Mouse (Mus musculus): ENCODE results near the gene Rtp4. TPM values are rescaled to one million over a fixed set of nuclear protein-coding genes. Genes with fewer than 3 reads are reported as not detected.
A peak's percentile ranks its signal among the peaks of the same experiment; 100 is the strongest.

Gene Rtp4
- total RNA-seq, 1 experiment from 2014 or later, result 6.3 TPM

DNA sequence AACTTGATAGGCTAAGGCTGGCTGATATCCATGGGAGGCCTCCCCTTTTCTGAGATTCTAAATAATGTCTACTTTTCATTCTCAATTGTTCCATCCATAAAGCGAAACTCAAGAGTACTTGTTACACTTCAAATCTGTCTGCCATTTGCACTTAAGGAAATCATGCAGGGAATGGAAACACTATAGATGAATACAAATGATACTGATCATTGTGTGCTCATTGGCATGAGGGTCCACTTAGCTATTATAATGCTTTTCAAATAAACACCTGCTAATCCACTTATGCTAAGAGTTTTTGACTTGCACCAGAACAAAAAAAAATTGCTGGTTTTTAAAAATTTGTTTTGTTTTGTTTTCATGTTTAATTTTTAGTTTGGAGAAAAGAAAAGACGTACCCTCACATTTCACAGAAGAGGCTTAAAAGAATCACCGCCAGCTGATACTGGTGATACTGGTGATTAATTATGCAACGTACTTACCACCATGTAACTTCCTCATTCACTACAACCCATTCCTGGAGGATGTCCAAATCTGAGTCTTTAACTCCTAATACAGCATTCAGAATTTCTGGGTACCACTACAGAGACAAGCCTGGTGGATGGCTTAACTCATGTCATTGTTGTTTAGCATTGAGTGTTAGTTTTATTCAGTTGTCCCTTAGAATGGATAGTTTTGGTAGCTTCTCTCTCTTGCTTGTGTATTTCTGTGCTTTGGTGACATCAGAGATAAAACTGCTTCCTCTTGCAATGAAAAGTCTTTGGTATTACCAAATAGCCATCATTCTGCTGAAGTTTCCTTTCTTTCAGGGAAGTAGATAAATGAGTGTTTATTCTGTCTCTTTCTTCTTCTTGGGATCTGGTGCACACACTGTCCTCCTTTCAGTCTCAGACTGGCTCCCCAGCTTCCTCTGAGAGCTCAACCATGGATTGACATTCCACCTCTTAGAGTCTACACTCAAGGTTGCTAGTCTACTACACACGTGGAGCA lies 71.3 kb downstream of the Rtp4 start:
- no peak for DNase-seq

DNA sequence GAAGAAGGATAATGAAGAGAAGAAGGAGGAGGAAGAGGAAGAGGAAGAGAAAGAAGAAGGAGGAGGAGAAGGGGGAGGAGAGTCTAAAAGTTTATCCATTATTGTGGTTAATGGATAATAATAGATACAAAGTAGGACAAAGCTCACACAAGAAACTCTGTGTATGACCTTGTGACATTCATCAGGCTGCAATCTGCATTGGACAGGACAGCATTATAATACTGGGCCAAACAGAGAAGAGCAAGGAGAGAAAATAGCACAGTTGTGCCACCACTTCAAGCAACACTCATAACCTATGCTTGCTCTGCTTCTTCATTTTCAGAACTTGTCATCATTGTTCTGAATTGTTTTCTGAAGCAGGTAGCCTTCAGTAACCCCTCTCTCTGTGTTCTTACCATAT lies 72.4 kb downstream of the Rtp4 start:
- DNase-seq, result no peak

DNA sequence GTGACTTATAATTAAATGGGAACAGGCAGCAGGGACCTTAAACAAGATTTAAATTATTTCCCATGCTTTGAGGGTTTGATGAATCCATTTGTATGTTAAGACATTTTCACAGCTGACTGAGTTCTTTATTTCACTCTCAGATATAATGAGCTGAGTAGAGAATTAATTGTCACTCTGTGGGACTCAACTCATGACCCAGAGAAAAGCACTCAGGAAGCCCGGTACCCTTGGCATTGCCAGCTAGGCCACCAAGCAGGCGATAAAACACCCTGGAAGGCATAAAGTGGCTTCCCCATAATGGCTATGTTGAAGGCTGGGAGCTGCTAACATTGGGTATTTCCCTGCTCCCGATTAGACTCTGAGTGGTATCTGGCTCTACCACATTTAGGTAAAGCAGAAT lies 76.6 kb downstream of the Rtp4 start:
- DNase-seq, result no peak

DNA sequence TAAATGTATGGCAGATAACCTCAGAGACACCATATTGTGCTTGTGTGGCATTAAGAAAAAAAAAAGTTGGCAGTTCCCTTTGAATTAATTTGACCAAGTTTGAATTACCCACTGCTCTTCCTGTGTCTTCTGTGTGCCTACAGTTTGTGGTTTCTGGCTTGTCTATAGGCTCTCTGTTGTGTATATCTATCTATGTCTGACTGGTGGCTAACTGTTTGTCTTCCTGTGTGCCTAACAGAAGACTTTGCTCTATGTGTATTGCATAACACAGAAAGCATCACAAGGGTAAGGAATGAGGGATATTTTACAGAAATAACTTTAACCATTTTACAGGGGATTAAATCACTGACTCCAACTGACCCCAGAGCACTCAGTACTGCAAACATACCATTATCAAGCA lies 77.9 kb downstream of the Rtp4 start:
- DNase-seq, result no peak

DNA sequence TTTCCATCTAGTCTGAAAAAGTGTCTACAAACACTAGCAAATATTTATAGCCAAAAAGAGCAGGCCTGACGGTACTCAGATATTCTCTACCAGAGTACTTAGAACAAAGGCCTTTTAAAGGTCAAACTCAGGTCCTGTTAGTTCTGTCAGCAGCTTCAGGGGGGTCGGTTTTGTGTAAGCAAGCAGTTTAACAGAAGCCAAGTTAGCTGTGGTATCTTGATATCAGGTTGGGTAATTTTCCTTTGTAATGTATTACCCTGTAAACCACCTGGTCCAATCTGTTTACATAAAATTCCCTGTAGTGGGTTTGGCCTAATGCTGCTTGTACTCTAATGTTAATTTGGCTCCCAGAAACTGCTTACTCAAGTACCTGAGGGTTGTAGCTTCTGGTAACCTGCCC lies 86.1 kb downstream of the Rtp4 start:
- no peak for DNase-seq

DNA sequence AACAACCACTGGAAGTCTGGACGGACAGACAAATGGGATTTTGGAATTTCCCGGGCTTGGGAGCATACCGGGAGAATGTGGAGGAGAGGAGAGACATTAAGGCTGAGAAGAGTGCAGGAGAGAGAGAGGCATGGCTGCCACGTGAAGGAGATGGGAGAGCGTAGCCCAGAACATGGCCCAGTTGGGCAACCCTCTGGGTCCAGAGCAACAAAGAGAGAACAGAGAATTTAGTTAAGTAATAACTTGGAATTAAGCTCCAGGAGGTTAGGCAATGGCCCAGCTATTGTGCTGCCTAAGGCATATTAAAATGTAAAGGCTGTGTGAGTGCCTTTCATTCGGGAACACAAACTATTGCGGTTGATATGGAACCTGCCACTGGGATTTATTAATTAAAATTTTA lies 86.6 kb downstream of the Rtp4 start:
- no peak for DNase-seq

DNA sequence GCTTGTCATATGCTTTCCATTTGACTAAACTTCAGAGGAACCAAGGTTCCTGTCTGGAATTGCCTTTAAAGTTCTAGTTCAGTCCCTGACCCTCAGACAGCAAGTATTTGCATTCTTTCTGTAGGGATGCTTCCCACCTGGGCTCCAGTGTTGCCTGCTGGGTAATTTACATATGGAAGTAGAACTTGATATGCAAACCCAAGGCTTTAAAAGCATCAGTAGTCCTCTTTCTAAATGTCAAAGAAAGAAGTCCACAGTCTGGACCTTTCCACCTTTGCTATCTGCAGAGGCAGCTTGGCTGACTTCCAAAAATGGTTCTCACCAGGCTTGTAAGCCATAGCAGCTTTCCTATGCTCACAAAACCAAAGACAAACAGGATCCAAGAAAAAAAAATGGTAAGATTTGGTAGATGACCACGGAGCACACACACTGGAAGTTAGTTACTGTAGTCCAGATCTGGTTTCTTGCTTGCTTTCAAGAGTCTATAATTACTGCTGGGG lies 87.9 kb downstream of the Rtp4 start:
- no peak for DNase-seq

DNA sequence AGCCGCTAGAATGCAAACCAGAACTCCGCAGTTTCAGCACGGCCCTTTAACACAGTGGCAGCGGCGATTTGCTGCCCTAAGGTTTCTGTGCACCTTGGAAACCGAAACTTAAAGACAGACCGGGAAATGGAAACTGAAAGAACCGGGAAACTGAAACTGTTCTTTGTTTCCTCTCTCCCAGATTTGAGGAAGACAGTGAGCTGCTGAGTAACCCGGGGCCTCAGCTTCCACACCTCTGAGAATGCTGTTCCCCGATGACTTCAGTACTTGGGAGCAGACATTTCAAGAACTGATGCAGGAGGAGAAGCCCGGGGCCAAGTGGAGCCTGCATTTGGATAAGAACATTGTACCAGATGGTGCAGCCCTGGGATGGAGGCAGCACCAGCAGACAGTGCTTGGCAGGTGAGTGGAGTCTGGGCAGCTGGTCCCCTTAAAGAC lies 89.7 kb downstream of the Rtp4 start:
- DNase-seq, result peak; percentile 48

DNA sequence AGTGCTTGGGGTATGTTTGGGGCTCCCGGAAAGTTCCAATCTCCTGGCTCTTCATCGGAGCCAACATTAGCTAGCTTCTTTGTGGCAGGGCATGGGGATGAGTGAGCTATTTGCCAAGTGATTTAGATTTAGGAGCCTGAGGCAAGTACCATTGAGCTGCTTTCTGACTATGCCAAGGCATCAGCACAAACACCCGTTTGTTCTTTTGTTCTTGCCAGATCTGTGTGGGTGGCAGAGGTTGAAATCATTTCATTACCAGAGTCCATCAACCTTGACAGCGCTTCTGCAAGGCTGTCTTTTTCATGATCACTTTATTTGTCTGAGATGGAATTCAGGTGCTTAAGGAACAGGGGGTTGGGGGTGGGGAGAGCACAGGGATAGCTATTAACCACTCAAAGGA lies 104.1 kb downstream of the Rtp4 start:
- DNase-seq, result no peak

DNA sequence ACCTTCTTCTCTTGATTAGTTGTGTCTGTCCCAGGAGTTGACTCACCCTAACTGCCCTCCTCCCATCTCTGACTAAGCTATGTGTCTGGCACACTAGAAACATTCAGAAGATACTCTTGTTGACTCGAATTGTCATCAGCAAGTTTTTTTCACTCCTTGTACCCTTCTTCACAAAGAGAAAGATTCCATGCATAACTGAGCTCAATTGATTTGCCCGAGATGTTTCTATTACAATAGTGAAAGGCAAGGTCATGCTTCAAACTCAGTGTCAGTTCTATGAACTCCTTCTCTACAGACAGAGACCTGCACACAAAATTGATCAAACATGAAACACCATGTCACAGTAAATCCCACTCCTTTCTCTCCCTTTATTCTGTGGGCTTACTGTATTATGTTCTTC lies 111.4 kb downstream of the Rtp4 start:
- DNase-seq, result no peak

DNA sequence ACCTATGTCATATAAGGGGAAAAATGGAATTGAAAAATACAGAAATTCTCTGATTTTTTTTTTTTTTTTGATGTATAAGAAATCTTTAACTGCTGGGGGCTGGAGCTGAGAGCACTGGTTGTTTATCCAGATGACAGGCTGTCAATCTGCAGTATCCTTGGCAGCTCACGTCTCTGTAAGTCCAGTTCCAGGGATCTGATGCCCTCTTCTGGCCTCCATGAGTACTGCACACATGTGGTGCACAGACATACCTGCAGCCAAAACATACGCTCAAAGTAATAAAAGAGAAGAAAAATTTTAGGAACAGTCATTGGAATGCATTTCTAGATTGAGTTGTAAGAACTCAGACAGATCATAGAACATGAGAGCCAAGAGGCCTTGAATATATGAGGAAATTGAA lies 112.6 kb downstream of the Rtp4 start:
- DNase-seq, result no peak

DNA sequence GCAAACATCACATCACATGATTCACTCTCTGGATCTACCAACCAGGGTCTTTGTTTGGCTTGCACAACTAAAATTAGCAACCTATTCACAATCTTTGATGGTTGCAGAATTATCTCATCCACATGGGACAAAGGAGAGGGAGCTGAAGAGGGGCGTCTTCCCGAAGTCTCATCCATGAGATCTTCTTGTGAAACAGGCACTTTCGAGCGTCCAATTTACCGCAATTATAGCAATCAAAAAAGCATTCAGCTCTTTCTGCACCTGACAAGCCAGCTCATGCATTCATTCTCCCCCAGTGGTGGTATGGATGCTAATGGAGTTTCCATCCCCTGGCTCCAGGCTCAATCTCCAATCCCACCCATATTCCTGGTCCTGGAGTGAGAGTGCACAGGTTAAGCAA lies 132.9 kb downstream of the Rtp4 start:
- no peak for DNase-seq

DNA sequence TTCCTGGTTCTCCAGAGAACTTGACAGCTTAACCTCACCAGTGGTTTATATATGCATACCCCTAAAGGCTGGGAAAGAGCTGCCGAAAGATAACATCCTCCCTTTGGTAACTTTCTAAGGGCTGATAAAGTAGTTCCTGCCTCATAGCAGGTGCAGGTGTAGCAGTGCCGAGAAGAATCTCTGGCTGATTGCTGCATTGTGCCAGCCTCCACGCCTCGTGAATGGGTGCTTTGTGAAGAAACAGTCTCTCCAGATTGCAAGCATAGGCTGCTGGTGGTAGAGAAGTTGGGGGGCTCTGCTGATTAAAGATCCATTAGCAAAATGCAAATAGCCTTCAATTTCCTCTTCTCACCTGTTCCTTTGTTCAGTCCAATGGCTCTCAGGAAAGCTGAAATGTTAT lies 133.4 kb downstream of the Rtp4 start:
- no peak for DNase-seq

DNA sequence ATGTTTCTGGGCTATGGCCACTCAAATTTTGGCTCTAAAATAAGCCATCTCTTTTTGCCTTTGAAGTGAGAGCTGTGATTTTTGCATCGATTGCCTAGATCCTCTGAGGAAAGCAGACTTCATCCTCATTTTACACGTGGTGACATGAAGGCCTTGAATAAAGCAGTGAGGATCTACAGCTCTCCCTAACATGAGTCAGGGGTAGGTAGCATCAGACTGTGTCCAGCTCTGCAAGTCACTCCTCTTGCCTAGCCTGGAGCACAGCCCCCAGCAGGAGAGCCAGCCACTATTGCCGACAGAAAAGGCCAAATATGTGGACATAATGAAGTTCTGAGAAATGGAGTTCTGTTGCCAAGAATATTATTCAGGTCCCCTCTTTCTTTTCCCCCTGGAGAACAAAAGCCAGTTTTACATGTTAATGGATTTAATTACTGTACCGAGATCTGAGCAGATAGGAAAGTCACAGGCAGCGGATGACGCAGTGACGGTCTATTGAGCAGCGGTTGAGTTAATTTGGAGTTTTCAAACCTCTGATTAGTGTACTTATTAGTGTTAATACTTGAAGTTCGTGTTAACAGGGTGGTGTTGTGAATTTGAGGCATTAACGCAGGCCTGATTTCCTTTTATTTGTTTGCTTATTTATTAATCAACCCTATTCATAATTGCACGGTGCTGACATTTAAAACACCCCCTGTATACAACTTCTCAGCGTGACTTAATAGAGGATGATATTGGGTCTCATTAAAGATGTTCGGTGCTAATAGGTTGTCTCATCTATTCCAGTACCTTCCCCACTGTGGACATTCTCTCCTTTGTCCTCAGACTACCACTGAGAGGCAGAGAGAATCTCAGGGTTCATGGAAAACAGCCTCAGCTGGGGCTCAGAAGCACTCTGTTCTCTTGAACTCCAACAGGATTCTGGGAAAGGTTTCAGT lies 139.8 kb downstream of the Rtp4 start:
- no peak for DNase-seq

Other genes with a start within 250 kb of the Rtp4 start
- gene Rtp1, start 91.2 kb upstream of the Rtp4 start, total RNA-seq (2021), result not detected in 2 replicates
- 69.6 and 71.5 TPM in 2 replicates for gene Masp1, start 524 bp downstream of the Rtp4 start, total RNA-seq (2021)